Mouse (Mus musculus): ENCODE measurements around the gene Mylip. TPM values are rescaled to one million over a fixed set of nuclear protein-coding genes. Genes with fewer than 3 reads are reported as not detected.
A peak's percentile ranks its signal among the peaks of the same experiment; 100 is the strongest.

Gene Mylip
- total and polyA plus RNA-seq, 2 experiments from 2014 or later = 3.8 to 15.6 TPM

- ATAC-seq = no peak
- H3K27ac ChIP-seq (ENCODE audit: low read depth, low read length) = no peak overlapping the region
- DNase-seq = no peak
- H3K9ac ChIP-seq = no peak overlapping the region
- H3K27me3 ChIP-seq (ENCODE audit: insufficient read depth, low read length) = no peaks in the 10 kb centered on the region; the same call in 1 of the 2 replicates
- TF ChIP-seq CTCF (IDR thresholded peaks at IDR 0.05; ENCODE audit: low read depth) = no peak
- H3K4me3 ChIP-seq (ENCODE audit: low read depth, low read length) = no peak overlapping the region
- H3K36me3 ChIP-seq (ENCODE audit: insufficient read depth) = no peaks in the 10 kb centered on the region
- WGBS = 66% methylated on average over 5 of the region's 5 CpGs
- H3K4me1 ChIP-seq (ENCODE audit: insufficient read depth) = peaks cover 10% of the 10 kb centered on the region; the same call in 1 of the 2 replicates
- no peaks in the 10 kb centered on the region for H3K9me3 ChIP-seq (ENCODE audit: low read length)
- H3K4me2 ChIP-seq (ENCODE audit: low read depth) = no peak overlapping the region
Measured at GRCm38 (mm10) chr13:45423905-45424304, 34.4 kb downstream of the Mylip start.

GRCm38 (mm10) chr13:45429239-45429638 is 39.7 kb downstream of the Mylip start:
- DNase-seq (no peak), ATAC-seq (no peak)
- no peaks in the 10 kb centered on the region for H3K4me1 ChIP-seq (ENCODE audit: insufficient read depth)
- no peak overlapping the region for H3K27ac ChIP-seq (ENCODE audit: low read depth, low read length)
- H3K27me3 ChIP-seq (ENCODE audit: insufficient read depth, low read length) = no peaks in the 10 kb centered on the region
- H3K4me3 ChIP-seq (ENCODE audit: low read depth, low read length) = no peak overlapping the region
- no peak overlapping the region for H3K4me2 ChIP-seq (ENCODE audit: low read depth)
- WGBS = 13% methylated on average over 11 of the region's 11 CpGs
- H3K9me3 ChIP-seq (ENCODE audit: low read length) = no peaks in the 10 kb centered on the region
- H3K9ac ChIP-seq = no peak overlapping the region
- no peak for TF ChIP-seq CTCF (IDR thresholded peaks at IDR 0.05; ENCODE audit: low read depth)
- no peaks in the 10 kb centered on the region for H3K36me3 ChIP-seq (ENCODE audit: insufficient read depth)

- DNase-seq = no peak
- Histone ChIP-seq H3K36me3 (ENCODE audit: insufficient read depth) (no peaks in the 10 kb centered on the region), H3K9ac (no peak overlapping the region), H3K4me2 (ENCODE audit: low read depth) (no peak overlapping the region), H3K4me1 (ENCODE audit: insufficient read depth) (no peaks in the 10 kb centered on the region), H3K9me3 (ENCODE audit: low read length) (no peaks in the 10 kb centered on the region), H3K27ac (ENCODE audit: low read depth, low read length) (no peak overlapping the region), H3K27me3 (ENCODE audit: insufficient read depth, low read length) (no peaks in the 10 kb centered on the region), H3K4me3 (ENCODE audit: low read depth, low read length) (no peak overlapping the region)
- no peak for TF ChIP-seq CTCF (IDR thresholded peaks at IDR 0.05; ENCODE audit: low read depth)
- ATAC-seq = no peak
- WGBS = 76% methylated on average over 9 of the region's 9 CpGs
Measured at GRCm38 (mm10) chr13:45437134-45437533, 47.6 kb downstream of the Mylip start.

GRCm38 (mm10) chr13:45438853-45439252 is 49.3 kb downstream of the Mylip start:
- Histone ChIP-seq H3K9me3 (ENCODE audit: low read length) (no peaks in the 10 kb centered on the region), H3K9ac (no peak overlapping the region), H3K27me3 (ENCODE audit: insufficient read depth, low read length) (no peaks in the 10 kb centered on the region), H3K4me3 (ENCODE audit: low read depth, low read length) (no peak overlapping the region), H3K4me2 (ENCODE audit: low read depth) (no peak overlapping the region), H3K36me3 (ENCODE audit: insufficient read depth) (no peaks in the 10 kb centered on the region), H3K4me1 (ENCODE audit: insufficient read depth) (no peaks in the 10 kb centered on the region), H3K27ac (ENCODE audit: low read depth, low read length) (no peak overlapping the region)
- no peak for ATAC-seq
- TF ChIP-seq CTCF (IDR thresholded peaks at IDR 0.05; ENCODE audit: low read depth) = no peak
- DNase-seq = no peak
- 89% methylated on average over 6 of the region's 6 CpGs for WGBS

GRCm38 (mm10) chr13:45440226-45440625 is 50.7 kb downstream of the Mylip start:
- Histone ChIP-seq H3K27me3 (ENCODE audit: insufficient read depth, low read length) (no peaks in the 10 kb centered on the region), H3K36me3 (ENCODE audit: insufficient read depth) (no peaks in the 10 kb centered on the region), H3K9me3 (ENCODE audit: low read length) (no peaks in the 10 kb centered on the region), H3K27ac (ENCODE audit: low read depth, low read length) (no peak overlapping the region), H3K4me1 (ENCODE audit: insufficient read depth) (no peaks in the 10 kb centered on the region), H3K9ac (no peak overlapping the region), H3K4me2 (ENCODE audit: low read depth) (no peak overlapping the region), H3K4me3 (ENCODE audit: low read depth, low read length) (no peak overlapping the region)
- TF ChIP-seq CTCF (IDR thresholded peaks at IDR 0.05; ENCODE audit: low read depth) = no peak
- WGBS = 64% methylated on average over 5 of the region's 5 CpGs
- no peak for ATAC-seq
- no peak for DNase-seq

GRCm38 (mm10) chr13:45442451-45442850 is 52.9 kb downstream of the Mylip start:
- Histone ChIP-seq H3K4me1 (ENCODE audit: insufficient read depth) (no peaks in the 10 kb centered on the region), H3K9ac (no peak overlapping the region), H3K4me3 (ENCODE audit: low read depth, low read length) (no peak overlapping the region), H3K27me3 (ENCODE audit: insufficient read depth, low read length) (no peaks in the 10 kb centered on the region), H3K27ac (ENCODE audit: low read depth, low read length) (no peak overlapping the region), H3K9me3 (ENCODE audit: low read length) (no peaks in the 10 kb centered on the region), H3K36me3 (ENCODE audit: insufficient read depth) (no peaks in the 10 kb centered on the region), H3K4me2 (ENCODE audit: low read depth) (no peak overlapping the region)
- peak; percentile 72 for TF ChIP-seq CTCF (IDR thresholded peaks at IDR 0.05; ENCODE audit: low read depth)
- 21% methylated on average over 4 of the region's 4 CpGs for WGBS
- ATAC-seq (no peak), DNase-seq (peak; percentile 62)

GRCm38 (mm10) chr13:45442918-45443535 is 53.5 kb downstream of the Mylip start:
- Histone ChIP-seq H3K9me3 (ENCODE audit: low read length) (no peaks in the 10 kb centered on the region), H3K9ac (no peak overlapping the region), H3K4me3 (ENCODE audit: low read depth, low read length) (no peak overlapping the region), H3K4me1 (ENCODE audit: insufficient read depth) (no peaks in the 10 kb centered on the region), H3K36me3 (ENCODE audit: insufficient read depth) (no peaks in the 10 kb centered on the region), H3K4me2 (ENCODE audit: low read depth) (no peak overlapping the region), H3K27ac (ENCODE audit: low read depth, low read length) (no peak overlapping the region), H3K27me3 (ENCODE audit: insufficient read depth, low read length) (no peaks in the 10 kb centered on the region)
- DNase-seq (no peak), ATAC-seq (no peak)
- no peak for TF ChIP-seq CTCF (IDR thresholded peaks at IDR 0.05; ENCODE audit: low read depth)
- WGBS = 74% methylated on average over 8 of the region's 8 CpGs

All from forebrain, postnatal 0 days (tissue).